Mouse (Mus musculus) kidney, postnatal 10 days (tissue): ENCODE data around the gene D130043K22Rik.
A peak's percentile ranks its signal among the peaks of the same experiment; 100 is the strongest.

Source experiments
- DNase-seq: peaks from one replicate; pipeline ENCODE4 v3.0.0; 2021; ENCODE audit warnings: mixed read lengths

Gene D130043K22Rik

GRCm38 (mm10) chr13:24844983-24845955 lies at the start of gene D130043K22Rik:
Gene D130043K22Rik, plus strand, starts transcription at chr13:24845135.
- DNase-seq = peak; percentile 54

- no peak for DNase-seq
These were observed 46.2 kb upstream of the D130043K22Rik start for GRCm38 (mm10) chr13:24798686-24799085.

- no peak for DNase-seq
These were observed 45.6 kb upstream of the D130043K22Rik start for GRCm38 (mm10) chr13:24799378-24799777.

- DNase-seq = peak; percentile 58
These were observed 44.8 kb upstream of the D130043K22Rik start for GRCm38 (mm10) chr13:24799925-24800673.

- peak; percentile 98 for DNase-seq
These were observed 44.1 kb upstream of the D130043K22Rik start for GRCm38 (mm10) chr13:24800674-24801307.

- peak; percentile 72 for DNase-seq
These were observed 43.5 kb upstream of the D130043K22Rik start, which contains the start of gene BC005537 for GRCm38 (mm10) chr13:24801308-24801921. Gene BC005537, plus strand, starts transcription at chr13:24801657.

GRCm38 (mm10) chr13:24802131-24802691 lies 42.7 kb upstream of the D130043K22Rik start:
- peak; percentile 37 for DNase-seq

GRCm38 (mm10) chr13:24803196-24803595 lies 41.7 kb upstream of the D130043K22Rik start:
- DNase-seq = no peak

- no peak for DNase-seq
These were observed 38.9 kb upstream of the D130043K22Rik start for GRCm38 (mm10) chr13:24806079-24806478.

GRCm38 (mm10) chr13:24812521-24812920 lies 32.4 kb upstream of the D130043K22Rik start:
- no peak for DNase-seq

GRCm38 (mm10) chr13:24814616-24815015 lies 30.3 kb upstream of the D130043K22Rik start:
- DNase-seq = no peak

- no peak for DNase-seq
These were observed 28.5 kb upstream of the D130043K22Rik start for GRCm38 (mm10) chr13:24816125-24817092.

- no peak for DNase-seq
These were observed 25.0 kb upstream of the D130043K22Rik start for GRCm38 (mm10) chr13:24819931-24820330.

GRCm38 (mm10) chr13:24822663-24823343 lies 22.1 kb upstream of the D130043K22Rik start:
- no peak for DNase-seq

- DNase-seq = no peak
These were observed 20.3 kb upstream of the D130043K22Rik start for GRCm38 (mm10) chr13:24824647-24825046.

GRCm38 (mm10) chr13:24825587-24825986 lies 19.3 kb upstream of the D130043K22Rik start:
- DNase-seq = no peak

GRCm38 (mm10) chr13:24826116-24826515 lies 18.8 kb upstream of the D130043K22Rik start:
- no peak for DNase-seq

GRCm38 (mm10) chr13:24830756-24831352 lies 14.1 kb upstream of the D130043K22Rik start:
- no peak for DNase-seq

GRCm38 (mm10) chr13:24831353-24832130 lies 13.4 kb upstream of the D130043K22Rik start, which contains the start of the genes Acot13 and Tdp2:
Gene Acot13, minus strand, starts transcription at chr13:24831540.
Gene Tdp2, plus strand, starts transcription at chr13:24831679.
- peak; percentile 97 for DNase-seq
